Mouse (Mus musculus) midbrain, embryonic 13.5 days (tissue): Measurements from ENCODE around the gene Cux1. TPM values are rescaled to one million over a fixed set of nuclear protein-coding genes. Genes with fewer than 3 reads are reported as not detected.

Source experiments
- ATAC-seq: fragments of 200-750 bp; cut with Nextera tagmentation; 2 replicates; pipeline ENCODE4 v1.8.0; 2017; ENCODE audit warnings: mild to moderate bottlenecking, moderate TSS enrichment, moderate library complexity
- H3K27ac ChIP-seq: fragments of 300-500 bp; sonication (generic); 2 replicates; pipeline ENCODE4 v1.5.1; 2015; ENCODE audit warnings: inconsistent platforms, mild to moderate bottlenecking, moderate library complexity
- H3K27me3 ChIP-seq: fragments of 300-500 bp; sonication (generic); 2 replicates; pipeline ENCODE4 v1.6.1; 2015; ENCODE audit warnings: mild to moderate bottlenecking, inconsistent platforms
- H3K36me3 ChIP-seq: fragments of 300-500 bp; sonication (generic); 2 replicates; pipeline ENCODE4 v1.6.1; 2015; ENCODE audit warnings: mild to moderate bottlenecking, inconsistent platforms
- H3K4me1 ChIP-seq: fragments of 300-500 bp; sonication (generic); replicated peaks from 2 replicates; pipeline ENCODE4 v1.6.1; 2015; ENCODE audit warnings: inconsistent platforms
- H3K4me2 ChIP-seq: fragments of 300-500 bp; sonication (generic); replicated peaks from 2 replicates; pipeline ENCODE4 v1.6.1; 2015; ENCODE audit warnings: moderate library complexity, mild to moderate bottlenecking, inconsistent platforms
- H3K4me3 ChIP-seq: fragments of 300-500 bp; sonication (generic); replicated peaks from 2 replicates; pipeline ENCODE4 v1.5.1; 2015; ENCODE audit warnings: mild to moderate bottlenecking, inconsistent platforms
- H3K9ac ChIP-seq: fragments of 300-500 bp; sonication (generic); replicated peaks from 2 replicates; pipeline ENCODE4 v1.6.1; 2015; ENCODE audit warnings: mild to moderate bottlenecking, inconsistent platforms
- H3K9me3 ChIP-seq: fragments of 300-500 bp; sonication (generic); 2 replicates; pipeline ENCODE4 v1.6.1; 2016; ENCODE audit warnings: mild to moderate bottlenecking, inconsistent platforms
- WGBS: fragments of 180-500 bp; shearing (Covaris S2); methylation state at CpG from one replicate; pipeline ENCODE4 v1.1.7; 2015; 5-methylcytosine and 5-hydroxymethylcytosine counted together
- polyA plus RNA-seq: library from polyadenylated mRNA; unstranded; fragments of >200 nt; fragmentation: Nextera tagmentation; extraction: Ambion mirVana; gene quantifications from 2 replicates; pipeline ENCODE4 v1.2.1, GENCODE M21; 2015

Gene Cux1
- polyA plus RNA-seq, 1 experiment from 2014 or later = 126 TPM

DNA sequence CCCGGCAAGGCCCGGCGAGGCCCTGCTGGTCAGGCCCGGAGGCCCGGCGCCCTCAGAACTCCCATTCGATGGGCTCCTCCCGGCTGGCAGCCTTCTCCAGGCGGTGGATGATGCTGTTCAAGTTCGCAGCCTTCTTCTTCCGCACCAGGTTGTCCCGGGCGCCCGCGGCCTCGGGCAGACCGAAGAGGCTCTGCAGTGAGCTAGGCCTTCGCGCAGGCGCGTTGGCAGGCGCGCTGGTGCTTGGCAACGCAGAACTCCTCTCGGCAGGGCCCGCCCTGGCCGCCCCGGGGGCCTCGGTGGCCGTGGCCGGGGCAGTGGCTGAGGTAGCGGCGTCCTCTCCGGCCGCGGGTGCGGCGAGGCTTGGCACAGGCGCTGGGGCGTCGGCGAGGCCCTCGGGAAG is 292.6 kb downstream of the Cux1 start:
- ATAC-seq = no peak
- Histone ChIP-seq H3K27me3 (no peaks in the 10 kb centered on the region), H3K36me3 (peaks cover 72% of the 10 kb centered on the region), H3K27ac (no peak overlapping the region), H3K9me3 (no peaks in the 10 kb centered on the region), H3K4me1 (no peaks in the 10 kb centered on the region), H3K9ac (no peak overlapping the region), H3K4me2 (no peak overlapping the region), H3K4me3 (no peak overlapping the region)
- WGBS = 92% methylated on average over 43 of the region's 43 CpGs

DNA sequence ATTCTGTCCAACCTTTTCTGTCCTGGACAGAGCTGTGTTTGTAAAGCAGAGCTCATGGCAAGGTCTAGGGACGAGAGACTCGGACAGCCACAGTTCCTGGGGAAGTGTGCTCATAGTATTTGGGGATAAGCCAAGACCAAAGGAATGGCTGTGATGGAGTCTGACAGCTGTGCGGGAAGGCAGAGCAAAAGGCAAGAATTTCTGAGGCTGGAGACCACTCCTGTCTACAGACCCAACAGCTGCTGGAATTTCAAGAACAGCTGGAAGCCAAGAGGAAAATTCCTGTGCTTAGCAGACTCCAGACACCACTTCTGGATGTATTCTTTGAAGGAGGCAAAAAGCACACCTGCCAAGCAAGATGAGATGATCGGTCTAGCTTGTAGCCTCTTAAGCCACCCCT is 297.4 kb downstream of the Cux1 start:
- Histone ChIP-seq H3K4me3 (no peak overlapping the region), H3K36me3 (peaks cover 24% of the 10 kb centered on the region), H3K9ac (no peak overlapping the region), H3K27me3 (no peaks in the 10 kb centered on the region), H3K27ac (no peak overlapping the region), H3K9me3 (no peaks in the 10 kb centered on the region), H3K4me2 (no peak overlapping the region), H3K4me1 (no peaks in the 10 kb centered on the region)
- 86% methylated on average over 4 of the region's 4 CpGs for WGBS
- ATAC-seq = no peak

- Histone ChIP-seq H3K4me3 (no peak overlapping the region), H3K9me3 (no peaks in the 10 kb centered on the region)
These were observed 301.2 kb downstream of the Cux1 start for GRCm38 (mm10) chr5:136266077-136266476.

GRCm38 (mm10) chr5:136263342-136263741 is 303.9 kb downstream of the Cux1 start:
- Histone ChIP-seq H3K36me3 (no peaks in the 10 kb centered on the region), H3K27me3 (no peaks in the 10 kb centered on the region), H3K9me3 (no peaks in the 10 kb centered on the region), H3K4me1 (no peaks in the 10 kb centered on the region), H3K4me2 (no peak overlapping the region), H3K27ac (no peak overlapping the region), H3K4me3 (no peak overlapping the region), H3K9ac (no peak overlapping the region)
- WGBS = 87% methylated on average over 4 of the region's 4 CpGs
- ATAC-seq = no peak

More at GRCm38 (mm10) chr5:136266077-136266476, 301.2 kb downstream of the Cux1 start:
- no peak for ATAC-seq
- H3K9ac ChIP-seq = no peak overlapping the region
- H3K36me3 ChIP-seq = no peaks in the 10 kb centered on the region
- H3K4me1 ChIP-seq = no peaks in the 10 kb centered on the region
- H3K4me2 ChIP-seq = no peak overlapping the region
- WGBS = 85% methylated on average over 7 of the region's 7 CpGs
- no peaks in the 10 kb centered on the region for H3K27me3 ChIP-seq
- no peak overlapping the region for H3K27ac ChIP-seq

- no peak overlapping the region for H3K4me2 ChIP-seq
- H3K4me1 ChIP-seq = no peaks in the 10 kb centered on the region
- no peaks in the 10 kb centered on the region for H3K27me3 ChIP-seq
- no peaks in the 10 kb centered on the region for H3K9me3 ChIP-seq
- H3K36me3 ChIP-seq = peaks cover 17% of the 10 kb centered on the region
- H3K27ac ChIP-seq = no peak overlapping the region
- ATAC-seq = peak; percentile 76
- H3K9ac ChIP-seq = no peak overlapping the region
- WGBS = 37% methylated on average over 6 of the region's 6 CpGs
- H3K4me3 ChIP-seq = no peak overlapping the region
These were observed 308.4 kb downstream of the Cux1 start for GRCm38 (mm10) chr5:136258919-136259318.

DNA sequence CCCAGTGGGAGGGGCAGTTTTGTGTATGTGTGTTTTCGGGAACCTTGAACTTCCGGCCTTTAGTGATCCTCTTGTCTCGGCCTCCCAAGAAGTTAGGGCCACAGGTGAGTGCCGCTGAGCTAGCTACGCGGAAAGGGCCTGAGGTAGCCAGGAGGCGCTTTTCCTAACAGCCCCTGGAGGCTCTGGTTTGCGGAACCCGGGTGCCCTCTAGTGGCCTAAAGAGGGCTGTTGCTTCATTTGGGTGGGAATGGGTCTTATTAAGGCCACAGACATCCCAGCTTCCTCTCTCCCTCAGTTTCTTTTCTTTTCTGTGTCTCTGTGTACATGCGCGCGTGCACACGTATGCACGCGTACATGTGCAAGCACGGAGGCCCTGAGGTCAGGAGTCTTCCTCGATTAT is 314.4 kb downstream of the Cux1 start:
- ATAC-seq = peak; percentile 81
- Histone ChIP-seq H3K9ac (no peak overlapping the region), H3K36me3 (peaks cover 48% of the 10 kb centered on the region), H3K9me3 (no peaks in the 10 kb centered on the region), H3K4me2 (no peak overlapping the region), H3K4me3 (no peak overlapping the region), H3K27me3 (no peaks in the 10 kb centered on the region), H3K4me1 (no peaks in the 10 kb centered on the region), H3K27ac (no peak overlapping the region)
- WGBS = 14% methylated on average over 17 of the region's 17 CpGs

GRCm38 (mm10) chr5:136251004-136251403 is 316.3 kb downstream of the Cux1 start:
- 45% methylated on average over 7 of the region's 7 CpGs for WGBS
- H3K9ac ChIP-seq = no peak overlapping the region
- no peaks in the 10 kb centered on the region for H3K4me1 ChIP-seq
- H3K4me3 ChIP-seq = no peak overlapping the region
- ATAC-seq = no peak
- no peaks in the 10 kb centered on the region for H3K9me3 ChIP-seq
- no peaks in the 10 kb centered on the region for H3K27me3 ChIP-seq
- no peak overlapping the region for H3K27ac ChIP-seq
- H3K36me3 ChIP-seq = peaks cover 42% of the 10 kb centered on the region
- no peak overlapping the region for H3K4me2 ChIP-seq

DNA sequence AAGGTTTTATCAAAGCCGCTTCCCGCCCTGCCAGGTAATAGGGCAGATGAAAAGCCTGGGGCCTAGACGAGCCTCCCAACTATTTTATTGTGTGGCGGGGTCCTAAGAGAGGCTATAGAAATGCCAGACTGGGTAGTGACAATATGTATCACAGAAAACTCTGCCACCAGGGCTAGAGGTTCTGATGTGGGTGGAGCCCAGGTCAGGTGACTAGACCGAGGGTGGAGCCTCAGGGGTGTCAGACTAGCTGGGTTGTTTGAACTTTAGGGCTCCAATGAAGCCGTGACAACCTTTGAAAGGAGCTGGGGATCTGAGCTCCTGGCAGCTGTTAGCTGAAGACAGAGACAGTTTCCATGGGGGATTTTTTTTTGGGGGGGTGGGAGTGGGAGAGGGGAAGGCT is 318.8 kb downstream of the Cux1 start:
- Histone ChIP-seq H3K9ac (no peak overlapping the region), H3K36me3 (peaks cover 28% of the 10 kb centered on the region), H3K4me1 (peaks cover 13% of the 10 kb centered on the region), H3K4me3 (no peak overlapping the region), H3K4me2 (no peak overlapping the region), H3K9me3 (no peaks in the 10 kb centered on the region), H3K27me3 (no peaks in the 10 kb centered on the region), H3K27ac (no peak overlapping the region)
- no peak for ATAC-seq
- WGBS = 67% methylated on average over 6 of the region's 6 CpGs

- peak within 1 kb of the TSS; percentile 77 for H3K4me3 ChIP-seq
- peak within 1 kb of the TSS; percentile 86 for H3K9ac ChIP-seq
- H3K27me3 ChIP-seq = no peaks in the 10 kb centered on the region
- peak within 1 kb of the TSS; percentile 93 for H3K27ac ChIP-seq
- 86% methylated on average over 2 of the region's 2 CpGs for WGBS
- H3K9me3 ChIP-seq = no peaks in the 10 kb centered on the region
- ATAC-seq = no peak
- H3K36me3 ChIP-seq = peaks cover 22% of the 10 kb centered on the region
- peaks cover 31% of the 10 kb centered on the region for H3K4me1 ChIP-seq
- peak within 1 kb of the TSS; percentile 81 for H3K4me2 ChIP-seq
These were observed 320.8 kb downstream of the Cux1 start, which contains the start of gene Sh2b2 for GRCm38 (mm10) chr5:136246452-136246838. Gene Sh2b2 (minus strand): TSS chr5:136246556.

GRCm38 (mm10) chr5:136245541-136246451 is 321.5 kb downstream of the Cux1 start:
- peaks cover 37% of the 10 kb centered on the region for H3K4me1 ChIP-seq
- H3K4me3 ChIP-seq = peak overlapping the region; percentile 77
- no peaks in the 10 kb centered on the region for H3K9me3 ChIP-seq
- peak; percentile 4 for ATAC-seq
- no peaks in the 10 kb centered on the region for H3K27me3 ChIP-seq
- H3K4me2 ChIP-seq = peak overlapping the region; percentile 81
- peak overlapping the region; percentile 93 for H3K27ac ChIP-seq
- H3K36me3 ChIP-seq = peaks cover 15% of the 10 kb centered on the region
- peak overlapping the region; percentile 86 for H3K9ac ChIP-seq
- WGBS = 16% methylated on average over 15 of the region's 15 CpGs

DNA sequence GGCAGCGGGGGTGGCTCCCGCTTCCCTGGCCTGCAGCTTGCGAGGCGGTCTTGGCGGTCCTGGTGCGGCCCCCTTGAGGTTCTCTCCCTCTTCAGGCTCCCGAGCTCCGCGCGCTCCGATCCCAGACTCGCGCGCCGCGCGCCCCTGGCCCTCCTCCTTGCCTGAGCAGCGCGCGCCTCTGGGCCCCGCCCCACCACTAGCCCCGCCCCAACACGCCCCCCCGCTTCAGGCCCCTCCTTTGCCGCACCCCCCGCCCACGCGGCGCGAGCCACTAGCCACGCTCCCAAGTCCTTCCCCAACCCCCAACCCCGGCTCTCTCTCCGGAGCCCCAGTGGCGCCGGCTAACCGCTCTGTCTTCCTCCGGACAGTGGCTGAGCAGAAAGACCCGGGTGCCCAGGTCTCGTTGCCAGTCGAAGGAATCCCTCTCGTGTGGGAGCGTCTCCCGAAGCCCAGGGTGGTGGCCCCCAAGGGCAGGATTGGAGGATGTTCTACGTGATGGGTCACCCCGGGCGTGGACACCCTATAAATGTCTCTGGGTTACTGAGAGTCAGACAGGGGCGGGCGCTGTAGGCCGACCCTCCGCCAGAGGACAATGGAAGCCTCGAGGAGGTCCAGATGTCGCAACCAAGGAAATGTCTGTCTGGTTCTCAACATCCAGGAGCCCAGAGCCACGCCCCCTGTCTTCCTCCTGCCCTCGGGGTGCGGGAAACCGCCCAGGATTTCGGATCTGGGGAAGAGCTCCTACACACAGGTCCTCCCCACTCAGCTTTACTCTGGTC is 322.3 kb downstream of the Cux1 start:
- Histone ChIP-seq H3K9ac (peak overlapping the region; percentile 86), H3K9me3 (no peaks in the 10 kb centered on the region), H3K4me2 (peak overlapping the region; percentile 81), H3K27me3 (no peaks in the 10 kb centered on the region), H3K4me1 (peaks cover 46% of the 10 kb centered on the region), H3K4me3 (peak overlapping the region; percentile 77), H3K36me3 (peaks cover 7% of the 10 kb centered on the region), H3K27ac (peak overlapping the region; percentile 93)
- peak; percentile 82 for ATAC-seq
- WGBS = under 1% methylated on average over 46 of the region's 57 CpGs
